Mouse (Mus musculus): ENCODE data around the gene Gpc1. TPM values are rescaled to one million over a fixed set of nuclear protein-coding genes. Genes with fewer than 3 reads are reported as not detected.

The Gpc1 gene
- polyA plus RNA-seq, 1 experiment: 64.8 TPM

Other genes starting within 250 kb of the Gpc1 start
- not detected in 2 replicates for gene Olfr1412, start 245.9 kb upstream of the Gpc1 start, polyA plus RNA-seq (2012; rRNA removed)
- gene Olfr1411, start 237.2 kb upstream of the Gpc1 start, polyA plus RNA-seq (2012; rRNA removed): not detected in 2 replicates
- gene Olfr1410, start 225.9 kb upstream of the Gpc1 start, polyA plus RNA-seq (2012; rRNA removed): not detected in 2 replicates
- 0.06 and 0.10 TPM in 2 replicates for gene Olfr12, start 213.9 kb upstream of the Gpc1 start, polyA plus RNA-seq (2012; rRNA removed)
- 329 and 454 TPM in 2 replicates for gene Cops9, start 189.7 kb upstream of the Gpc1 start, polyA plus RNA-seq (2012; rRNA removed)
- gene Otos, start 182.8 kb upstream of the Gpc1 start, polyA plus RNA-seq (2012; rRNA removed): 0.23 and 0.28 TPM in 2 replicates
- 0.17 and 0.34 TPM in 2 replicates for gene Ankmy1, start 71.3 kb downstream of the Gpc1 start, polyA plus RNA-seq (2012; rRNA removed)
- 45.5 and 47.4 TPM in 2 replicates for gene Dusp28, start 75.3 kb downstream of the Gpc1 start, polyA plus RNA-seq (2012; rRNA removed)
- 43.1 and 48.1 TPM in 2 replicates for gene Rnpepl1, start 79.1 kb downstream of the Gpc1 start, polyA plus RNA-seq (2012; rRNA removed)
- 35.3 and 39.4 TPM in 2 replicates for gene Capn10, start 102.7 kb downstream of the Gpc1 start, polyA plus RNA-seq (2012; rRNA removed)
- gene Gpr35, start 119.2 kb downstream of the Gpc1 start, polyA plus RNA-seq (2012; rRNA removed): 0.36 and 0.40 TPM in 2 replicates
- not detected in 2 replicates for gene Aqp12, start 174.7 kb downstream of the Gpc1 start, polyA plus RNA-seq (2012; rRNA removed)